Mouse (Mus musculus): ENCODE data around the gene 4632433K11Rik. TPM values are rescaled to one million over a fixed set of nuclear protein-coding genes. Genes with fewer than 3 reads are reported as not detected.

Gene 4632433K11Rik
- polyA plus RNA-seq, 2 experiments = not detected

DNA sequence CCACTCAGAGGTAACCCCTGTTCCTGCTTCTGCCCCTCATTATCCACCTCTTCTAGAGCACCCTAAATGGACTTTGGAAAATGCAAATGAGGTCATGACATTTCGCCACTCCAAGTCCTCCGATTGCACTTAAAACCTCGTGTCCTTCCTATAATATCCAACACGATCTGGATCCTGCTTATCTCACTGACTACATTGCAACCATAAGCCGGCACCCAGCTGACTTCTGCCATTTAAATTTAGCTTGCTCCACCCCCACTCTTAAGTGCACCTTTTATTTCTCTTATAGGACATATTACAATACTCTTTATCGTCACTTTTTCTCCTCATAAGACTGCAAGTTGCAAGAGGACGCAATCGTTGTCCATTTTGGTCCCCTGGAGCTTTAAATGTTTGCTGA, 3.5 kb downstream of the 4632433K11Rik start:
- 89% methylated on average over 8 of the region's 8 CpGs for WGBS
- Histone ChIP-seq H3K4me3 (replicated peaks; ENCODE audit: low read length) (peak overlapping the region; percentile 50), H3K4me2 (replicated peaks; ENCODE audit: low read depth, low read length, severe bottlenecking) (peak overlapping the region; percentile 49), H3K4me1 (ENCODE audit: control insufficient read depth, insufficient read depth, low read length) (peaks cover 3% of the 10 kb centered on the region; the same call in 1 of the 2 replicates), H3K27ac (replicated peaks; ENCODE audit: low read depth, low read length) (peak overlapping the region; percentile 85; the same call in 1 of the 2 replicates), H3K9me3 (ENCODE audit: control insufficient read depth, low read length) (peaks cover 7% of the 10 kb centered on the region), H3K36me3 (ENCODE audit: control insufficient read depth, insufficient read depth, low read length) (peaks cover 40% of the 10 kb centered on the region), H3K9ac (ENCODE audit: low read depth, low read length, severe bottlenecking) (no peak overlapping the region), H3K27me3 (ENCODE audit: control insufficient read depth, insufficient read depth, low read length) (no peaks in the 10 kb centered on the region)
- ATAC-seq (ENCODE audit: low FRiP score, low read depth) = no peak
- no peak for TF ChIP-seq POLR2A (IDR thresholded peaks at IDR 0.05; ENCODE audit: borderline replicate concordance, extremely low read depth, insufficient read depth, insufficient read length)
- no peak for DNase-seq (ENCODE audit: low spot score)

DNA sequence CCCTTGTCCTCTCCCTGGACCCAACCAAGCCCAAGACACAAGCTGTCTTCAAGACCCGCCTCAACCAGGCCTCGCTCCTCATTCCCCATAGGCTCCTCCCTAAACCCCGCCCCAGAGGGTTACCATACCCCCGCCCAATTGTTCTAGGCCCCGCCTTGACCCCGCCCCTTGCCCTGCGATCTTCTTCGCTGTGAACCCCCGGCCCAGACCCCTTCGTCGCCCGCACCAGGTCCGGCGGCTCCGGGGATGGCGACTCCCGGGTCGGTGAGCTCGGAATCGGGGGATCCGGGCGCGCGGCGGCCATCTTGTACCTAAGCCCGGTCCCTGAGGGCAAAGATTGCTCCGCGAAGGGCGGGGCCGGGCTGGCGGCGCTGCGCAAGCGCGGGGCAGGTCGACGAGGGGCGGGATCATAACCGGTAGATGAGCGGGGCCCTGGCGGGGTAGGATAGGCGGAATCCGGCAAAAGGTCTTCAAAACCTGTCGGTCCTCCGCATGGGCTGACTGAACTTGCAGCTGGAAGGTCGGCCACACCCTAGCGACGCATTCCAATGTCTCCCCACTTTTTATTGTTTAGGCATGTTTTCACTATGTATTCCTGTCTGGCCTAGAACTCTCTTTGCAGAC, 4.3 kb downstream of the 4632433K11Rik start, which contains the start of gene Zfp784:
Gene Zfp784 (minus strand): TSS at position 338 of the 624 bp plus-strand sequence.
- ATAC-seq (ENCODE audit: low FRiP score, low read depth) (peak; percentile 97), DNase-seq (ENCODE audit: low spot score) (peak; percentile 93)
- Histone ChIP-seq H3K27ac (replicated peaks; ENCODE audit: low read depth, low read length) (peak within 1 kb of the TSS; percentile 85), H3K4me2 (replicated peaks; ENCODE audit: low read depth, low read length, severe bottlenecking) (peak within 1 kb of the TSS; percentile 49), H3K36me3 (ENCODE audit: control insufficient read depth, insufficient read depth, low read length) (peaks cover 33% of the 10 kb centered on the region), H3K9me3 (ENCODE audit: control insufficient read depth, low read length) (peaks cover 7% of the 10 kb centered on the region; the same call in 1 of the 2 replicates), H3K4me3 (replicated peaks; ENCODE audit: low read length) (peak within 1 kb of the TSS; percentile 50), H3K27me3 (ENCODE audit: control insufficient read depth, insufficient read depth, low read length) (no peaks in the 10 kb centered on the region), H3K9ac (ENCODE audit: low read depth, low read length, severe bottlenecking) (peak within 1 kb of the TSS; percentile 64), H3K4me1 (ENCODE audit: control insufficient read depth, insufficient read depth, low read length) (peaks cover 3% of the 10 kb centered on the region; the same call in 1 of the 2 replicates)
- TF ChIP-seq POLR2A (IDR thresholded peaks at IDR 0.05; ENCODE audit: borderline replicate concordance, extremely low read depth, insufficient read depth, insufficient read length) = 0 out of 2 replicates have a peak, but pooled peaks have one; percentile 11
- WGBS = 0% methylated on average over 39 of the region's 48 CpGs

DNA sequence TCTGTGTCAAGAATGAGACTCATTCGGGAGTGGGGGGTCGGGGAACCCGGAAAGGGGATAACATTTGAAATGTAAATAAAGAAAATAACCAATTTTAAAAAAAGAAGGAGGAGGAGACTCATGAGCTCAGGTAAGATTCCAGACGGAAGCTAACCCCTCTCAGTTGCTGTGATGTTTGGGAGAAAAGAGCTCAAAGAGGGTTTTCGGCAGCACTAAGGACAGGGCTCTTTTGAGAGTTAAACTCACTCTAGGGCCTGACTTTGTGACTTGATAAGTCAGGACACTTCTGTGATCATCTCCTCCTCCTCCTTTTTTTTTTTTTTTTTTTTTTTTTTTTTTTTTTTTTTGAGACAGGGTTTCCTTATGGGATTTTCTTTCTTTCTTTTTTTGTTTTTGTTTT, 5.0 kb downstream of the 4632433K11Rik start:
- Histone ChIP-seq H3K4me2 (replicated peaks; ENCODE audit: low read depth, low read length, severe bottlenecking) (peak overlapping the region; percentile 49), H3K9ac (ENCODE audit: low read depth, low read length, severe bottlenecking) (peak overlapping the region; percentile 64; the same call in 1 of the 2 replicates), H3K27me3 (ENCODE audit: control insufficient read depth, insufficient read depth, low read length) (no peaks in the 10 kb centered on the region), H3K4me1 (ENCODE audit: control insufficient read depth, insufficient read depth, low read length) (peaks cover 3% of the 10 kb centered on the region; the same call in 1 of the 2 replicates), H3K9me3 (ENCODE audit: control insufficient read depth, low read length) (peaks cover 7% of the 10 kb centered on the region; the same call in 1 of the 2 replicates), H3K27ac (replicated peaks; ENCODE audit: low read depth, low read length) (no peak overlapping the region), H3K36me3 (ENCODE audit: control insufficient read depth, insufficient read depth, low read length) (peaks cover 25% of the 10 kb centered on the region), H3K4me3 (replicated peaks; ENCODE audit: low read length) (peak overlapping the region; percentile 50)
- DNase-seq (ENCODE audit: low spot score) (no peak), ATAC-seq (ENCODE audit: low FRiP score, low read depth) (no peak)
- WGBS = 36% methylated on average over 5 of the region's 5 CpGs
- TF ChIP-seq POLR2A (IDR thresholded peaks at IDR 0.05; ENCODE audit: borderline replicate concordance, extremely low read depth, insufficient read depth, insufficient read length) = no peak

DNA sequence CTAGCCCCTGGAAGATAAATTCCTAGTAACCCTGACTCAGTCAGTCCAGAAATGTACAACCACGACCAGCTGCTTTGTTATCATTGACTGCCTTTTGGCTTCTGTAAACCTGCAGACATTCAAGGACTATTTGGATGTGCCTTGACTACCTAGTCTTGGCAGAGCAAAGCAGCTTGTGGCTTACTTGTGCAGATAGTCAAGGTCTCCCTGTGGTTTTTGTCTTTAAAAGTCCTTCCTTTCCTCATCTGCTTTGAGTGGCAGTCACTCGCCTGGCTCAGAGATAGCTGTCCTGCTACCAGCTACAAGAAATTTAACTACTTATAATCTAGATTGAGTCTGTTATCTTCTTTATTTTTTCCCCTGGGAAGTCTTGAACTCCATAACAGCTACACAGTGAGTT, 11.1 kb downstream of the 4632433K11Rik start:
- Histone ChIP-seq H3K27ac (replicated peaks; ENCODE audit: low read depth, low read length) (no peak overlapping the region), H3K27me3 (ENCODE audit: control insufficient read depth, insufficient read depth, low read length) (no peaks in the 10 kb centered on the region), H3K4me3 (replicated peaks; ENCODE audit: low read length) (no peak overlapping the region), H3K9me3 (ENCODE audit: control insufficient read depth, low read length) (no peaks in the 10 kb centered on the region), H3K9ac (ENCODE audit: low read depth, low read length, severe bottlenecking) (no peak overlapping the region), H3K4me1 (ENCODE audit: control insufficient read depth, insufficient read depth, low read length) (no peaks in the 10 kb centered on the region), H3K4me2 (replicated peaks; ENCODE audit: low read depth, low read length, severe bottlenecking) (no peak overlapping the region), H3K36me3 (ENCODE audit: control insufficient read depth, insufficient read depth, low read length) (no peaks in the 10 kb centered on the region; the same call in 1 of the 2 replicates)
- DNase-seq (ENCODE audit: low spot score) (no peak), ATAC-seq (ENCODE audit: low FRiP score, low read depth) (no peak)
- TF ChIP-seq POLR2A (IDR thresholded peaks at IDR 0.05; ENCODE audit: borderline replicate concordance, extremely low read depth, insufficient read depth, insufficient read length) = no peak
- WGBS = 82% methylated on average over 2 of the region's 2 CpGs

DNA sequence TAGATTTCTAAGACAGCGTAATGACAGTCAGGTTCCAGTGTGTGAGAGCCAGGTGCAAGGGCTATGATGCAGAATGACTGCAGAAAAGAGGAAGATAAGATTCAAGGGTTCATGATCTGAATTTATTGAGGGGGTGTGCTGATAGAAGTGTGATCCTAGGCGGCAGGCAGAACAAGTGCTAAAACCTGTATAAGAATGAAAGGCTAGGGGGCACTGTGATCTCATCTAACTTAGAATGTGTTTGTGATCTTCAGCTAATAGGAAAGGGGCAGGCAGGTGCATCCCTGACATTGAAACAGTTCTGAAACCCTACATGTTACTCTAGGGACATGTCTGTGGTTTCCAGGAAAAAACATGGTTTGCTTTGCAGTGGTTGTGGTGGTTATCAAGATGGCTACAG, 12.2 kb downstream of the 4632433K11Rik start:
- no peak overlapping the region for H3K27ac ChIP-seq (replicated peaks; ENCODE audit: low read depth, low read length)
- no peak for ATAC-seq (ENCODE audit: low FRiP score, low read depth)
- H3K9ac ChIP-seq (ENCODE audit: low read depth, low read length, severe bottlenecking) = no peak overlapping the region
- H3K27me3 ChIP-seq (ENCODE audit: control insufficient read depth, insufficient read depth, low read length) = no peaks in the 10 kb centered on the region
- H3K36me3 ChIP-seq (ENCODE audit: control insufficient read depth, insufficient read depth, low read length) = no peaks in the 10 kb centered on the region
- H3K9me3 ChIP-seq (ENCODE audit: control insufficient read depth, low read length) = no peaks in the 10 kb centered on the region
- no peak for DNase-seq (ENCODE audit: low spot score)
- 71% methylated on average over 2 of the region's 2 CpGs for WGBS
- no peak overlapping the region for H3K4me3 ChIP-seq (replicated peaks; ENCODE audit: low read length)
- H3K4me1 ChIP-seq (ENCODE audit: control insufficient read depth, insufficient read depth, low read length) = peaks cover 7% of the 10 kb centered on the region
- H3K4me2 ChIP-seq (replicated peaks; ENCODE audit: low read depth, low read length, severe bottlenecking) = no peak overlapping the region
- no peak for TF ChIP-seq POLR2A (IDR thresholded peaks at IDR 0.05; ENCODE audit: borderline replicate concordance, extremely low read depth, insufficient read depth, insufficient read length)
